Mouse (Mus musculus) intestine, embryonic 16.5 days (tissue): ENCODE results near the gene Etv5. TPM values are rescaled to one million over a fixed set of nuclear protein-coding genes. Genes with fewer than 3 reads are reported as not detected.
"Not testable (repeated sequence)": the region's sequence is repeated elsewhere in the genome, so short reads cannot be mapped to it uniquely, and the experiment has no call there.

Source experiments
- ATAC-seq: fragments of 200-750 bp; cut with Nextera tagmentation; 2 replicates; pipeline ENCODE4 v1.8.0; 2017; ENCODE audit warnings: moderate TSS enrichment, moderate library complexity
- H3K27ac ChIP-seq: fragments of 300-500 bp; sonication (generic); 2 replicates; pipeline ENCODE4 v1.5.1; 2014; ENCODE audit warnings: mild to moderate bottlenecking, low read length
- H3K27me3 ChIP-seq: fragments of 300-500 bp; sonication (generic); replicated peaks from 2 replicates; pipeline ENCODE4 v1.6.1; 2014; ENCODE audit warnings: low read length, control low read depth, mixed read lengths; ENCODE audit not compliant: control insufficient read depth, insufficient read depth
- H3K36me3 ChIP-seq: fragments of 300-500 bp; sonication (generic); 2 replicates; pipeline ENCODE4 v1.6.1; 2014; ENCODE audit warnings: low read length, control low read depth; ENCODE audit not compliant: control insufficient read depth, insufficient read depth
- H3K4me1 ChIP-seq: fragments of 300-500 bp; sonication (generic); 2 replicates; pipeline ENCODE4 v1.6.1; 2014; ENCODE audit warnings: low read length, control low read depth, mixed read lengths; ENCODE audit not compliant: control insufficient read depth, insufficient read depth
- H3K4me2 ChIP-seq: fragments of 300-500 bp; sonication (generic); 2 replicates; pipeline ENCODE4 v1.6.1; 2014; ENCODE audit warnings: low read depth, low read length, control low read depth
- H3K4me3 ChIP-seq: fragments of 300-500 bp; sonication (generic); 2 replicates; pipeline ENCODE4 v1.5.1; 2014; ENCODE audit warnings: mild to moderate bottlenecking, low read length
- H3K9ac ChIP-seq: fragments of 300-500 bp; sonication (generic); 2 replicates; pipeline ENCODE4 v1.6.1; 2014; ENCODE audit warnings: low read depth, low read length
- H3K9me3 ChIP-seq: fragments of 300-500 bp; sonication (generic); 2 replicates; pipeline ENCODE4 v1.6.1; 2016; ENCODE audit warnings: low read length, control low read depth; ENCODE audit not compliant: control insufficient read depth
- WGBS: fragments of 180-500 bp; shearing (Covaris S2); extraction: QIAGEN DNeasy Blood & Tissue Kit; methylation state at CpG from one replicate; pipeline ENCODE4 v1.1.7; 2014; 5-methylcytosine and 5-hydroxymethylcytosine counted together
- polyA plus RNA-seq: library from polyadenylated mRNA; unstranded; fragments of >200 nt; fragmentation: Nextera tagmentation; extraction: Ambion mirVana; gene quantifications from 2 replicates; pipeline ENCODE4 v1.2.1, GENCODE M21; 2015

Etv5 gene
- polyA plus RNA-seq, 1 experiment from 2014 or later = 10.3 TPM

- Histone ChIP-seq H3K27me3 (no peaks in the 10 kb centered on the region), H3K36me3 (no peaks in the 10 kb centered on the region), H3K4me1 (peaks cover 7% of the 10 kb centered on the region; the same call in 1 of the 2 replicates), H3K9ac (no peak overlapping the region), H3K4me2 (no peak overlapping the region), H3K4me3 (no peak overlapping the region), H3K9me3 (no peaks in the 10 kb centered on the region), H3K27ac (no peak overlapping the region)
- WGBS = 95% methylated on average over 6 of the region's 6 CpGs
- ATAC-seq = no peak
These were observed 51.8 kb downstream of the Etv5 start for GRCm38 (mm10) chr16:22387731-22388130.

GRCm38 (mm10) chr16:22382018-22382417 lies 57.5 kb downstream of the Etv5 start:
- not testable (repeated sequence) for H3K4me2 ChIP-seq, H3K4me1 ChIP-seq, H3K36me3 ChIP-seq, H3K27me3 ChIP-seq, H3K9ac ChIP-seq, H3K9me3 ChIP-seq, H3K27ac ChIP-seq, H3K4me3 ChIP-seq
- peak; percentile 59 for ATAC-seq
- 72% methylated on average over 6 of the region's 7 CpGs for WGBS

GRCm38 (mm10) chr16:22380981-22381380 lies 58.5 kb downstream of the Etv5 start:
- H3K27me3 ChIP-seq = no peaks in the 10 kb centered on the region
- ATAC-seq = no peak
- no peaks in the 10 kb centered on the region for H3K36me3 ChIP-seq
- no peak overlapping the region for H3K4me2 ChIP-seq
- H3K9me3 ChIP-seq = no peaks in the 10 kb centered on the region
- H3K4me1 ChIP-seq = no peaks in the 10 kb centered on the region
- H3K27ac ChIP-seq = no peak overlapping the region
- H3K9ac ChIP-seq = no peak overlapping the region
- H3K4me3 ChIP-seq = no peak overlapping the region
- WGBS = 83% methylated on average over 8 of the region's 8 CpGs

GRCm38 (mm10) chr16:22379986-22380385 lies 59.5 kb downstream of the Etv5 start:
- no peak overlapping the region for H3K4me3 ChIP-seq

GRCm38 (mm10) chr16:22379342-22379741 lies 60.2 kb downstream of the Etv5 start:
- no peak for ATAC-seq
- no peaks in the 10 kb centered on the region for H3K36me3 ChIP-seq
- H3K9me3 ChIP-seq = no peaks in the 10 kb centered on the region
- H3K27ac ChIP-seq = no peak overlapping the region
- H3K27me3 ChIP-seq = no peaks in the 10 kb centered on the region
- no peak overlapping the region for H3K4me3 ChIP-seq
- no peak overlapping the region for H3K4me2 ChIP-seq
- H3K9ac ChIP-seq = no peak overlapping the region
- no peaks in the 10 kb centered on the region for H3K4me1 ChIP-seq
- WGBS = 93% methylated on average over 4 of the region's 4 CpGs

More at GRCm38 (mm10) chr16:22379986-22380385, 59.5 kb downstream of the Etv5 start:
- 59% methylated on average over 8 of the region's 8 CpGs for WGBS
- ATAC-seq = no peak
- Histone ChIP-seq H3K4me1 (no peaks in the 10 kb centered on the region), H3K4me2 (no peak overlapping the region), H3K27me3 (no peaks in the 10 kb centered on the region), H3K9me3 (no peaks in the 10 kb centered on the region), H3K9ac (no peak overlapping the region), H3K36me3 (no peaks in the 10 kb centered on the region), H3K27ac (no peak overlapping the region)

- ATAC-seq = no peak
- no peak overlapping the region for H3K4me2 ChIP-seq
- H3K4me1 ChIP-seq = peaks cover 3% of the 10 kb centered on the region
- no peaks in the 10 kb centered on the region for H3K36me3 ChIP-seq
- no peaks in the 10 kb centered on the region for H3K9me3 ChIP-seq
- no peak overlapping the region for H3K27ac ChIP-seq
- no peak overlapping the region for H3K4me3 ChIP-seq
- H3K9ac ChIP-seq = no peak overlapping the region
- WGBS = 50% methylated on average over 3 of the region's 3 CpGs
- no peaks in the 10 kb centered on the region for H3K27me3 ChIP-seq
These were observed 61.8 kb downstream of the Etv5 start for GRCm38 (mm10) chr16:22377714-22378113.

GRCm38 (mm10) chr16:22374898-22375297 lies 64.6 kb downstream of the Etv5 start:
- ATAC-seq = no peak
- H3K36me3 ChIP-seq = no peaks in the 10 kb centered on the region
- H3K27ac ChIP-seq = no peak overlapping the region
- WGBS = 87% methylated on average over 2 of the region's 2 CpGs
- H3K9ac ChIP-seq = no peak overlapping the region
- H3K4me3 ChIP-seq = no peak overlapping the region
- H3K9me3 ChIP-seq = no peaks in the 10 kb centered on the region
- H3K27me3 ChIP-seq = no peaks in the 10 kb centered on the region
- H3K4me1 ChIP-seq = peaks cover 4% of the 10 kb centered on the region
- no peak overlapping the region for H3K4me2 ChIP-seq

- peak overlapping the region; percentile 75 for H3K27ac ChIP-seq
- H3K4me2 ChIP-seq = no peak overlapping the region
- no peaks in the 10 kb centered on the region for H3K27me3 ChIP-seq
- no peak overlapping the region for H3K4me3 ChIP-seq
- H3K9ac ChIP-seq = peak overlapping the region; percentile 50; the same call in 1 of the 2 replicates
- 15% methylated on average over 10 of the region's 10 CpGs for WGBS
- no peaks in the 10 kb centered on the region for H3K36me3 ChIP-seq
- no peaks in the 10 kb centered on the region for H3K9me3 ChIP-seq
- ATAC-seq = peak; percentile 84
- peaks cover 4% of the 10 kb centered on the region for H3K4me1 ChIP-seq
These were observed 66.8 kb downstream of the Etv5 start for GRCm38 (mm10) chr16:22372701-22373124.

- Histone ChIP-seq H3K9me3 (no peaks in the 10 kb centered on the region), H3K4me1 (peaks cover 4% of the 10 kb centered on the region), H3K4me2 (no peak overlapping the region), H3K27me3 (no peaks in the 10 kb centered on the region), H3K36me3 (no peaks in the 10 kb centered on the region), H3K4me3 (no peak overlapping the region), H3K9ac (no peak overlapping the region), H3K27ac (no peak overlapping the region)
- 63% methylated on average over 1 of the region's 1 CpGs for WGBS
- ATAC-seq = 0 out of 2 replicates have a peak, but pooled peaks have one; percentile 13
These were observed 67.3 kb downstream of the Etv5 start for GRCm38 (mm10) chr16:22372225-22372624.

- ATAC-seq = no peak
- no peaks in the 10 kb centered on the region for H3K36me3 ChIP-seq
- no peak overlapping the region for H3K4me2 ChIP-seq
- H3K9me3 ChIP-seq = no peaks in the 10 kb centered on the region
- no peaks in the 10 kb centered on the region for H3K27me3 ChIP-seq
- H3K4me1 ChIP-seq = no peaks in the 10 kb centered on the region
- no peak overlapping the region for H3K4me3 ChIP-seq
- H3K27ac ChIP-seq = no peak overlapping the region
- no peak overlapping the region for H3K9ac ChIP-seq
- WGBS = 83% methylated on average over 7 of the region's 7 CpGs
These were observed 72.4 kb downstream of the Etv5 start for GRCm38 (mm10) chr16:22367099-22367498.
